In the genomic region with DNA sequence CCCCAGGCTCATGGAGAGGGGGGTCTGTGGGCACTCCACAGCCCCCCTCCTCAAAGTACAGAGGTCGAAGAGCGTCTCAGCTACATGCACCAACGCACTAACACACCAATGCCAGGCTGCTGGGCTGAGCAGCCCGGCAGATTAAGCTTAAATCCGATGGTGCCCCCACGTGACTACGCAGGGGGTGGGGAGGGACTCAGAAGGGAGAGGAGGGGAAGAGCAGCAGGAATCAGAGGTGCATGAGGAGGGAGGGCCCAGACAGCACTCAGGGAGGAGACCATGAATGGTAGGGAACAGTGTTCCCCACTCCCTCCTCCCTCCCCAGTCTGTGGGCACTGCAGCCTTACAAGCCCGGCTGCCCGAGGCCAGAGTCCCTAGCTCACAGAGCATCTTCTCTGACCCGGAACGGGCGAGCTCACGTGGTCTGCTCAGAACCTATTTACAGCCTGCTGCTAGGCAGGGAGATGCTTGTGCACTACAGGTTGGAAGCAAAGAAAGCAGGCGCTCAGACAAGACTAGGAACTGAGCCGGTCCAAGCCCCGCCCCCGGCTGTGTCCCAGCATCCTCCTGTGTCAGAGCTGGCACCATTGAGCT, we compare ENCODE assay signal across 9 mouse cellular contexts. TPM values are rescaled to one million over a fixed set of nuclear protein-coding genes. Genes with fewer than 3 reads are reported as not detected.
DNase-seq lines count a peak whose midpoint lies in the region; ATAC-seq and TF ChIP-seq lines count a peak whose summit lies in the region.
"Had no signal": no experiment of that assay in that cellular context is flagged by ENCODE, and none has a peak within 500 bp of the region (broad histone marks: within the 10 kb centered on the region; RNA-seq: fewer than 3 reads in every experiment).

No protein-coding gene starts in this region.

- 24% methylated on average over 17 of the region's 17 CpGs for WGBS in hindbrain, embryonic 10.5 days
- 6% methylated on average over 17 of the region's 17 CpGs for WGBS in midbrain, postnatal 0 days
- 58% methylated on average over 17 of the region's 17 CpGs for WGBS in liver, postnatal 0 days (ENCODE audit: insufficient replicate concordance)

- H3K27me3 ChIP-seq in hindbrain, embryonic 10.5 days (ENCODE audit: insufficient read depth, poor library complexity, severe bottlenecking): no peaks in the 10 kb centered on the region
- no peaks in the 10 kb centered on the region for H3K27me3 ChIP-seq in midbrain, postnatal 0 days (ENCODE audit: insufficient read depth, low read length)
- no peaks in the 10 kb centered on the region for H3K27me3 ChIP-seq in liver, postnatal 0 days (ENCODE audit: insufficient read depth, low read length)

- peaks cover 63% of the 10 kb centered on the region for H3K4me1 ChIP-seq in hindbrain, embryonic 10.5 days (replicated peaks)
- peaks cover 27% of the 10 kb centered on the region for H3K4me1 ChIP-seq in midbrain, postnatal 0 days (ENCODE audit: insufficient read depth, low read length)
- H3K4me1 ChIP-seq in liver, postnatal 0 days (ENCODE audit: insufficient read depth): no peaks in the 10 kb centered on the region

- peak overlapping the region; percentile 87 for H3K27ac ChIP-seq in hindbrain, embryonic 10.5 days
- peak overlapping the region; percentile 80 for H3K27ac ChIP-seq in midbrain, postnatal 0 days (ENCODE audit: low read depth, low read length)
- no peak overlapping the region for H3K27ac ChIP-seq in liver, postnatal 0 days (ENCODE audit: low read depth)

- H3K9me3 ChIP-seq in hindbrain, embryonic 10.5 days: no peaks in the 10 kb centered on the region
- H3K9me3 ChIP-seq in midbrain, postnatal 0 days (ENCODE audit: low read length): no peaks in the 10 kb centered on the region
- H3K9me3 ChIP-seq in liver, postnatal 0 days (ENCODE audit: low read length): no peaks in the 10 kb centered on the region

- 0 out of 2 replicates have a peak overlapping the region, but pooled peaks have one; percentile 51 for H3K9ac ChIP-seq in midbrain, postnatal 0 days (replicated peaks; ENCODE audit: low read length, poor library complexity, severe bottlenecking)
- no peak overlapping the region for H3K9ac ChIP-seq in liver, postnatal 0 days (replicated peaks)

- TF ChIP-seq CTCF in midbrain, postnatal 0 days (IDR thresholded peaks at IDR 0.05): no peak
- TF ChIP-seq CTCF in liver, postnatal 0 days (IDR thresholded peaks at IDR 0.05; ENCODE audit: low read depth): no peak

- no peak for TF ChIP-seq EP300 in liver, postnatal 0 days (IDR thresholded peaks at IDR 0.05; ENCODE audit: low read depth)

- DNase-seq in Muller cell, postnatal 12 days (ENCODE audit: inconsistent ontology term): peak; percentile 79
- DNase-seq in cerebellum, postnatal 10 days: peak; percentile 76
- DNase-seq in hindbrain, embryonic 10.5 days (ENCODE audit: low spot score): peak; percentile 65
- DNase-seq in layer of hippocampus, adult 8-10 months (ENCODE audit: low spot score in 2 of 2): peak; percentile 78 to 79
- DNase-seq in midbrain, postnatal 0 days (ENCODE audit: low spot score): peak; percentile 75
- no peak for DNase-seq in liver, postnatal 0 days
- no peak for DNase-seq in thymus, postnatal 10 days (ENCODE audit: low spot score in 2 of 2)
- no peak for DNase-seq in urinary bladder, postnatal 10 days (ENCODE audit: low spot score)

- ATAC-seq in midbrain, postnatal 0 days (ENCODE audit: low FRiP score): peak; percentile 69
- ATAC-seq in liver, postnatal 0 days: no peak

- peaks cover 63% of the 10 kb centered on the region for H3K36me3 ChIP-seq in hindbrain, embryonic 10.5 days
- no peaks in the 10 kb centered on the region for H3K36me3 ChIP-seq in midbrain, postnatal 0 days (ENCODE audit: insufficient read depth, low read length)
- no peaks in the 10 kb centered on the region for H3K36me3 ChIP-seq in liver, postnatal 0 days (replicated peaks; ENCODE audit: insufficient read depth, low read length)

- H3K4me3 ChIP-seq in hindbrain, embryonic 10.5 days: peak overlapping the region; percentile 32
- H3K4me3 ChIP-seq in midbrain, postnatal 0 days (ENCODE audit: low read depth, low read length): peak overlapping the region; percentile 0; the same call in 1 of the 2 replicates
- H3K4me3 ChIP-seq in liver, postnatal 0 days (ENCODE audit: low read depth, low read length): no peak overlapping the region
- H3K4me3 ChIP-seq: myocyte had no signal

- H3K4me2 ChIP-seq in midbrain, postnatal 0 days (ENCODE audit: low read depth, low read length, poor library complexity, severe bottlenecking): peak overlapping the region; percentile 48
- no peak overlapping the region for H3K4me2 ChIP-seq in liver, postnatal 0 days (ENCODE audit: low read depth, low read length)

RNA-seq across cellular contexts. Expression of a gene that starts 6.7 kb away (rescaled TPM):
- 11.4 and 12.0 TPM in 2 replicates for polyA plus RNA-seq in hindbrain, embryonic 10.5 days (2016; fragmentation: Nextera tagmentation; extraction: Ambion mirVana)
- 10 to 100 TPM; 67.9 to 92.0 (median 76.6) TPM for total RNA-seq in layer of hippocampus, adult 8-10 months (2022)
- total RNA-seq in midbrain, postnatal 0 days (2014; rRNA removed): 22.0 and 33.2 TPM in 2 replicates
- 3.2 and 4.2 TPM in 2 replicates for polyA plus RNA-seq in midbrain, postnatal 0 days (2015; fragmentation: Nextera tagmentation; extraction: Ambion mirVana)
- polyA plus RNA-seq in liver, postnatal 0 days (2015; fragmentation: Nextera tagmentation; extraction: Ambion mirVana): 0.32 and 0.47 TPM in 2 replicates

RNA-seq across cellular contexts. Expression of a gene that starts 24.5 kb away (rescaled TPM):
- 60.2 and 66.0 TPM in 2 replicates for polyA plus RNA-seq in hindbrain, embryonic 10.5 days (2016; fragmentation: Nextera tagmentation; extraction: Ambion mirVana)
- 10 to 100 TPM; 41.4 to 55.0 (median 46.9) TPM for total RNA-seq in layer of hippocampus, adult 8-10 months (2022)
- 51.4 and 54.5 TPM in 2 replicates for total RNA-seq in midbrain, postnatal 0 days (2014; rRNA removed)
- polyA plus RNA-seq in midbrain, postnatal 0 days (2015; fragmentation: Nextera tagmentation; extraction: Ambion mirVana): 42.2 and 51.1 TPM in 2 replicates
- polyA plus RNA-seq in liver, postnatal 0 days (2015; fragmentation: Nextera tagmentation; extraction: Ambion mirVana): 47.1 and 53.0 TPM in 2 replicates

RNA-seq across cellular contexts. Expression of a gene that starts 34.5 kb away (rescaled TPM):
- polyA plus RNA-seq in hindbrain, embryonic 10.5 days (2016; fragmentation: Nextera tagmentation; extraction: Ambion mirVana): not detected in 2 replicates
- under 1 TPM in 2 of 4 experiments, not detected in 2; 0.20 to 0.23 TPM for total RNA-seq in layer of hippocampus, adult 8-10 months (2022)
- total RNA-seq in midbrain, postnatal 0 days (2014; rRNA removed): 0.27 and 4.4 TPM in 2 replicates
- 0.25 and 1.4 TPM in 2 replicates for polyA plus RNA-seq in midbrain, postnatal 0 days (2015; fragmentation: Nextera tagmentation; extraction: Ambion mirVana)
- polyA plus RNA-seq in liver, postnatal 0 days (2015; fragmentation: Nextera tagmentation; extraction: Ambion mirVana): not detected in 2 replicates
- polyA plus RNA-seq: myocyte had no signal

RNA-seq across cellular contexts. Expression of a gene that starts 43.4 kb away (rescaled TPM):
- 307 and 334 TPM in 2 replicates for polyA plus RNA-seq in hindbrain, embryonic 10.5 days (2016; fragmentation: Nextera tagmentation; extraction: Ambion mirVana)
- 1 to 10 TPM; 4.2 to 6.6 (median 5.5) TPM for total RNA-seq in layer of hippocampus, adult 8-10 months (2022)
- 19.5 and 32.4 TPM in 2 replicates for total RNA-seq in midbrain, postnatal 0 days (2014; rRNA removed)
- polyA plus RNA-seq in midbrain, postnatal 0 days (2015; fragmentation: Nextera tagmentation; extraction: Ambion mirVana): 103 and 104 TPM in 2 replicates
- 14.1 and 14.6 TPM in 2 replicates for polyA plus RNA-seq in liver, postnatal 0 days (2015; fragmentation: Nextera tagmentation; extraction: Ambion mirVana)

Comparison
In these comparisons a context has a peak if more than half of its experiments do, and no peak if none do; other contexts are left out.
1. DNase-seq: peak in Muller cell, postnatal 12 days (single experiment), cerebellum, postnatal 10 days (2 of 2), hindbrain, embryonic 10.5 days (single experiment), layer of hippocampus, adult 8-10 months (2 of 2) and midbrain, postnatal 0 days (single experiment); none in liver, postnatal 0 days (single experiment), thymus, postnatal 10 days (0 of 2) and urinary bladder, postnatal 10 days (single experiment).